ENCODE assay signal across 13 mouse cellular contexts in genomic region chr10:60805436-60806206, GRCm38 (mm10). TPM values are rescaled to one million over a fixed set of nuclear protein-coding genes. Genes with fewer than 3 reads are reported as not detected.
A peak's percentile ranks its signal among the peaks of the same experiment; 100 is the strongest.
DNase-seq lines count a peak whose midpoint lies in the region; ATAC-seq and TF ChIP-seq lines count a peak whose summit lies in the region.
"Had no signal": no experiment of that assay in that cellular context is flagged by ENCODE, and none has a peak within 500 bp of the region (broad histone marks: within the 10 kb centered on the region; RNA-seq: fewer than 3 reads in every experiment).

No protein-coding gene starts in this region.

- ATAC-seq in liver, postnatal 0 days: no peak
- no peak for ATAC-seq in hindbrain, embryonic 12.5 days (ENCODE audit: low FRiP score)

- TF ChIP-seq POLR2A in cerebellum, adult 2 months (IDR thresholded peaks at IDR 0.05; ENCODE audit: borderline replicate concordance, insufficient read depth, low read length): no peak
- no peak for TF ChIP-seq POLR2A in liver, adult 2 months (IDR thresholded peaks at IDR 0.05; ENCODE audit: extremely low read depth, insufficient read depth, low read length)
- TF ChIP-seq POLR2A in thymus, adult 2 months (IDR thresholded peaks at IDR 0.05; ENCODE audit: control insufficient read depth, extremely low read depth, insufficient read depth, low read length, poor library complexity): no peak

- H3K27ac ChIP-seq in cerebellum, adult 2 months (ENCODE audit: insufficient read depth, low read length): peak overlapping the region; percentile 35
- no peak overlapping the region for H3K27ac ChIP-seq in liver, adult 2 months (replicated peaks; ENCODE audit: insufficient read depth, low read depth, low read length)
- no peak overlapping the region for H3K27ac ChIP-seq in liver, postnatal 0 days (ENCODE audit: low read depth)
- H3K27ac ChIP-seq in limb, embryonic 10.5 days: peak overlapping the region; percentile 87
- H3K27ac ChIP-seq in thymus, adult 2 months (ENCODE audit: control insufficient read depth, insufficient read depth, low read length): no peak overlapping the region
- H3K27ac ChIP-seq in hindbrain, embryonic 12.5 days: no peak overlapping the region
- H3K27ac ChIP-seq: embryonic facial prominence, embryonic 12.5 days; liver, embryonic 14.5 days had no signal

- no peaks in the 10 kb centered on the region for H3K36me3 ChIP-seq in liver, adult 2 months (ENCODE audit: control insufficient read depth, insufficient read depth, low read length)
- no peaks in the 10 kb centered on the region for H3K36me3 ChIP-seq in liver, postnatal 0 days (replicated peaks; ENCODE audit: insufficient read depth, low read length)
- no peaks in the 10 kb centered on the region for H3K36me3 ChIP-seq in limb, embryonic 10.5 days
- H3K36me3 ChIP-seq in thymus, adult 2 months (ENCODE audit: control insufficient read depth, insufficient read depth, low read length): no peaks in the 10 kb centered on the region
- H3K36me3 ChIP-seq in hindbrain, embryonic 12.5 days: no peaks in the 10 kb centered on the region
- H3K36me3 ChIP-seq: embryonic facial prominence, embryonic 12.5 days had no signal

- peaks cover 81% of the 10 kb centered on the region for H3K4me1 ChIP-seq in cerebellum, adult 2 months (ENCODE audit: control insufficient read depth, insufficient read depth, low read length)
- H3K4me1 ChIP-seq in liver, adult 2 months (ENCODE audit: control insufficient read depth, insufficient read depth, low read length): no peaks in the 10 kb centered on the region
- H3K4me1 ChIP-seq in liver, postnatal 0 days (ENCODE audit: insufficient read depth): no peaks in the 10 kb centered on the region
- H3K4me1 ChIP-seq in limb, embryonic 10.5 days: peaks cover 99% of the 10 kb centered on the region
- H3K4me1 ChIP-seq in thymus, adult 2 months (replicated peaks; ENCODE audit: control insufficient read depth, insufficient read depth, low read length): no peaks in the 10 kb centered on the region
- peaks cover 53% of the 10 kb centered on the region for H3K4me1 ChIP-seq in hindbrain, embryonic 12.5 days

- peak; percentile 54 to 56 for DNase-seq in cerebellum, adult 2 months
- no peak for DNase-seq in cerebellum, postnatal 36 days
- peak; percentile 10 for DNase-seq in liver, adult 2 months (ENCODE audit: extremely low read depth, low read depth, low spot score)
- DNase-seq in liver, postnatal 0 days: no peak
- DNase-seq in cerebellum, postnatal 25 days: peak; percentile 60 to 64
- DNase-seq in limb, embryonic 10.5 days (ENCODE audit: low spot score): no peak
- DNase-seq in thymus, adult 2 months: no peak

- no peak for TF ChIP-seq CTCF in cerebellum, adult 2 months (IDR thresholded peaks at IDR 0.05; ENCODE audit: borderline replicate concordance, insufficient read depth, low read depth, low read length)
- TF ChIP-seq CTCF in liver, adult 2 months (IDR thresholded peaks at IDR 0.05; ENCODE audit: low read depth, low read length): no peak
- no peak for TF ChIP-seq CTCF in liver, postnatal 0 days (IDR thresholded peaks at IDR 0.05; ENCODE audit: low read depth)
- no peak for TF ChIP-seq CTCF in thymus, adult 2 months (IDR thresholded peaks at IDR 0.05; ENCODE audit: borderline replicate concordance, control insufficient read depth, extremely low read depth, insufficient read depth, low read length, poor library complexity)

- H3K4me2 ChIP-seq in liver, postnatal 0 days (ENCODE audit: low read depth, low read length): no peak overlapping the region
- no peak overlapping the region for H3K4me2 ChIP-seq in hindbrain, embryonic 12.5 days (replicated peaks)
- H3K4me2 ChIP-seq: embryonic facial prominence, embryonic 12.5 days had no signal

- no peaks in the 10 kb centered on the region for H3K9me3 ChIP-seq in liver, postnatal 0 days (ENCODE audit: low read length)
- no peaks in the 10 kb centered on the region for H3K9me3 ChIP-seq in limb, embryonic 10.5 days (replicated peaks)
- H3K9me3 ChIP-seq in hindbrain, embryonic 12.5 days (replicated peaks): no peaks in the 10 kb centered on the region
- H3K9me3 ChIP-seq: embryonic facial prominence, embryonic 12.5 days had no signal

- WGBS in cerebellum, adult 2 months: 20% methylated on average over 21 of the region's 21 CpGs
- WGBS in liver, adult 2 months: 64% methylated on average over 21 of the region's 21 CpGs
- 63% methylated on average over 21 of the region's 21 CpGs for WGBS in liver, postnatal 0 days (ENCODE audit: insufficient replicate concordance)
- 56% methylated on average over 21 of the region's 21 CpGs for WGBS in limb, embryonic 10.5 days
- 83% methylated on average over 21 of the region's 21 CpGs for WGBS in thymus, adult 2 months
- 80% methylated on average over 21 of the region's 21 CpGs for WGBS in hindbrain, embryonic 12.5 days

- no peak overlapping the region for H3K9ac ChIP-seq in liver, adult 2 months (ENCODE audit: low read depth, low read length)
- no peak overlapping the region for H3K9ac ChIP-seq in liver, postnatal 0 days (replicated peaks)
- H3K9ac ChIP-seq in hindbrain, embryonic 12.5 days: no peak overlapping the region
- H3K9ac ChIP-seq: embryonic facial prominence, embryonic 12.5 days; liver, embryonic 14.5 days had no signal

- no peak overlapping the region for H3K4me3 ChIP-seq in cerebellum, adult 2 months (replicated peaks; ENCODE audit: insufficient read depth, low read depth, low read length)
- no peak overlapping the region for H3K4me3 ChIP-seq in liver, adult 2 months (ENCODE audit: insufficient read depth, low read depth, low read length)
- no peak overlapping the region for H3K4me3 ChIP-seq in liver, postnatal 0 days (ENCODE audit: low read depth, low read length)
- H3K4me3 ChIP-seq in limb, embryonic 10.5 days: no peak overlapping the region
- no peak overlapping the region for H3K4me3 ChIP-seq in thymus, adult 2 months (ENCODE audit: control insufficient read depth, insufficient read depth, low read length)
- no peak overlapping the region for H3K4me3 ChIP-seq in hindbrain, embryonic 12.5 days
- H3K4me3 ChIP-seq: embryonic facial prominence, embryonic 12.5 days had no signal

- TF ChIP-seq EP300 in liver, postnatal 0 days (IDR thresholded peaks at IDR 0.05; ENCODE audit: low read depth): no peak

- no peaks in the 10 kb centered on the region for H3K79me2 ChIP-seq in liver, adult 2 months (ENCODE audit: control insufficient read depth, insufficient read depth, low read length)

- no peaks in the 10 kb centered on the region for H3K27me3 ChIP-seq in cerebellum, adult 2 months (ENCODE audit: control insufficient read depth, insufficient read depth, low read length)
- H3K27me3 ChIP-seq in liver, adult 2 months (ENCODE audit: control insufficient read depth, insufficient read depth, low read length): no peaks in the 10 kb centered on the region
- peaks cover 13% of the 10 kb centered on the region; the same call in 1 of the 2 replicates for H3K27me3 ChIP-seq in liver, postnatal 0 days (ENCODE audit: insufficient read depth, low read length)
- peaks cover 3% of the 10 kb centered on the region; the same call in 1 of the 2 replicates for H3K27me3 ChIP-seq in limb, embryonic 10.5 days (ENCODE audit: low read depth, poor library complexity, severe bottlenecking)
- H3K27me3 ChIP-seq in thymus, adult 2 months (ENCODE audit: control insufficient read depth, insufficient read depth, low read length): no peaks in the 10 kb centered on the region
- peaks cover 24% of the 10 kb centered on the region for H3K27me3 ChIP-seq in hindbrain, embryonic 12.5 days

RNA-seq across cellular contexts. Expression of gene Unc5b, which starts 25.8 kb away (rescaled TPM):
- 44.4 and 44.8 TPM in 2 replicates for polyA plus RNA-seq in cerebellum, adult 2 months (2012; rRNA removed)
- total RNA-seq in liver, adult 2 months (2014; rRNA removed): 0.83 and 1.3 TPM in 2 replicates
- 1.0 and 1.1 TPM in 2 replicates for polyA plus RNA-seq in liver, adult 2 months (2012; rRNA removed)
- 0.39 and 0.40 TPM in 2 replicates for polyA plus RNA-seq in liver, postnatal 0 days (2015; fragmentation: Nextera tagmentation; extraction: Ambion mirVana)
- 10.2 and 11.8 TPM in 2 replicates for polyA plus RNA-seq in limb, embryonic 10.5 days (2016; fragmentation: Nextera tagmentation; extraction: Ambion mirVana)
- 3.6 and 4.0 TPM in 2 replicates for polyA plus RNA-seq in thymus, adult 2 months (2012; rRNA removed)
- polyA plus RNA-seq in hindbrain, embryonic 12.5 days (2016; fragmentation: Nextera tagmentation; extraction: Ambion mirVana): 3.4 and 4.3 TPM in 2 replicates
- total RNA-seq: granulocyte monocyte progenitor cell, adult 5-6 weeks; megakaryocyte progenitor cell, adult 5-6 weeks; MEL had no signal

RNA-seq across cellular contexts. Expression of gene Slc29a3, which starts 53.0 kb away (rescaled TPM):
- 9.6 and 9.9 TPM in 2 replicates for polyA plus RNA-seq in cerebellum, adult 2 months (2012; rRNA removed)
- 1.8 and 2.1 TPM in 2 replicates for total RNA-seq in liver, adult 2 months (2014; rRNA removed)
- polyA plus RNA-seq in liver, adult 2 months (2012; rRNA removed): 2.5 and 2.8 TPM in 2 replicates
- 3.4 and 3.9 TPM in 2 replicates for polyA plus RNA-seq in liver, postnatal 0 days (2015; fragmentation: Nextera tagmentation; extraction: Ambion mirVana)
- 7.0 and 8.0 TPM in 2 replicates for polyA plus RNA-seq in limb, embryonic 10.5 days (2016; fragmentation: Nextera tagmentation; extraction: Ambion mirVana)
- 33.9 and 43.2 TPM in 2 replicates for polyA plus RNA-seq in thymus, adult 2 months (2012; rRNA removed)
- 11.5 TPM in 2 replicates for polyA plus RNA-seq in hindbrain, embryonic 12.5 days (2016; fragmentation: Nextera tagmentation; extraction: Ambion mirVana)

Comparison
In these comparisons a context has a peak if more than half of its experiments do, and no peak if none do; other contexts are left out.
1. DNase-seq: peak in cerebellum, adult 2 months (2 of 2), liver, adult 2 months (single experiment) and cerebellum, postnatal 25 days (2 of 2); none in cerebellum, postnatal 36 days (0 of 2), liver, postnatal 0 days (single experiment), limb, embryonic 10.5 days (single experiment) and thymus, adult 2 months (single experiment).
2. H3K27ac ChIP-seq: peak in cerebellum, adult 2 months (single experiment) and limb, embryonic 10.5 days (single experiment); none in liver, adult 2 months (single experiment), liver, postnatal 0 days (single experiment), thymus, adult 2 months (single experiment) and hindbrain, embryonic 12.5 days (single experiment).